In genomic region chr5:28465526-28465925, GRCm38 (mm10) we compare ENCODE assay signal across 11 mouse cellular contexts. TPM values are rescaled to one million over a fixed set of nuclear protein-coding genes. Genes with fewer than 3 reads are reported as not detected.
DNase-seq lines count a peak whose midpoint lies in the region; ATAC-seq lines count a peak whose summit lies in the region.
"Had no signal": no experiment of that assay in that cellular context is flagged by ENCODE, and none has a peak within 500 bp of the region (broad histone marks: within the 10 kb centered on the region; RNA-seq: fewer than 3 reads in every experiment).

No protein-coding gene starts in this region.

- H3K4me3 ChIP-seq in embryonic facial prominence, embryonic 10.5 days: peak overlapping the region; percentile 67
- peak overlapping the region; percentile 52 for H3K4me3 ChIP-seq in intestine, embryonic 15.5 days (replicated peaks)

- 0 out of 2 replicates have a peak overlapping the region, but pooled peaks have one; percentile 45 for H3K27ac ChIP-seq in embryonic facial prominence, embryonic 10.5 days (replicated peaks)
- peak overlapping the region; percentile 71; the same call in 1 of the 2 replicates for H3K27ac ChIP-seq in intestine, embryonic 15.5 days

- peak; percentile 47 for DNase-seq in kidney, adult 11 months
- DNase-seq in kidney, postnatal 10 days: no peak
- DNase-seq in embryonic facial prominence, embryonic 10.5 days (ENCODE audit: low spot score): peak; percentile 24
- peak; percentile 36 for DNase-seq in neural tube, embryonic 10.5 days (ENCODE audit: extremely low spot score, low spot score)
- no peak for DNase-seq in layer of hippocampus, postnatal 25 days (ENCODE audit: extremely low spot score in 1 of 2, low spot score in 1 of 2)
- DNase-seq: cerebellum, adult 9-10 months; thymus, adult 18-20 months had no signal

- ATAC-seq in intestine, embryonic 15.5 days: no peak
- no peak for ATAC-seq in inflammation-experienced regulatory T-cells, adult 6 months
- no peak for ATAC-seq in erythroblast, adult 5-6 weeks (replicated peaks; ENCODE audit: low FRiP score, poor library complexity, severe bottlenecking)

- no peaks in the 10 kb centered on the region for H3K36me3 ChIP-seq in embryonic facial prominence, embryonic 10.5 days (replicated peaks)
- no peaks in the 10 kb centered on the region for H3K36me3 ChIP-seq in intestine, embryonic 15.5 days
- H3K36me3 ChIP-seq: G1E had no signal

- peak overlapping the region; percentile 79 for H3K4me2 ChIP-seq in intestine, embryonic 15.5 days (replicated peaks)

- peaks cover 43% of the 10 kb centered on the region for H3K4me1 ChIP-seq in embryonic facial prominence, embryonic 10.5 days
- peaks cover 8% of the 10 kb centered on the region; the same call in 1 of the 2 replicates for H3K4me1 ChIP-seq in intestine, embryonic 15.5 days (replicated peaks)

- H3K9me3 ChIP-seq in embryonic facial prominence, embryonic 10.5 days: no peaks in the 10 kb centered on the region
- H3K9me3 ChIP-seq in intestine, embryonic 15.5 days: no peaks in the 10 kb centered on the region
- H3K9me3 ChIP-seq: G1E had no signal

- H3K9ac ChIP-seq in intestine, embryonic 15.5 days: peak overlapping the region; percentile 59

- under 1% methylated on average over 18 of the region's 18 CpGs for WGBS in embryonic facial prominence, embryonic 10.5 days
- WGBS in intestine, embryonic 15.5 days: under 1% methylated on average over 18 of the region's 18 CpGs

- H3K27me3 ChIP-seq in embryonic facial prominence, embryonic 10.5 days (replicated peaks; ENCODE audit: low read depth, poor library complexity, severe bottlenecking): peaks cover 100% of the 10 kb centered on the region
- peaks cover 84% of the 10 kb centered on the region for H3K27me3 ChIP-seq in intestine, embryonic 15.5 days (replicated peaks)

RNA-seq across cellular contexts. Expression of gene Shh, which starts 1.5 kb away (rescaled TPM):
- 2.1 and 3.0 TPM in 2 replicates for polyA plus RNA-seq in embryonic facial prominence, embryonic 10.5 days (2016; fragmentation: Nextera tagmentation; extraction: Ambion mirVana)
- 6.3 and 8.6 TPM in 2 replicates for polyA plus RNA-seq in intestine, embryonic 15.5 days (2015; fragmentation: Nextera tagmentation; extraction: Ambion mirVana)
- 1 to 10 TPM; 1.4 to 1.7 TPM for total RNA-seq in layer of hippocampus, postnatal 25 days (2021)
- not detected for polyA plus RNA-seq in inflammation-experienced regulatory T-cells, adult 6 months (2017; shearing (Covaris generic))
- total RNA-seq in erythroblast, adult 5-6 weeks (2015; ENCODE audit: low replicate concordance): not detected in 2 replicates
- total RNA-seq in erythroblast, adult 5-6 weeks (2017; ENCODE audit: low replicate concordance): not detected in 2 replicates
- total RNA-seq: G1E had no signal
- polyA plus RNA-seq: G1E had no signal

Comparison
In these comparisons a context has a peak if more than half of its experiments do, and no peak if none do; other contexts are left out.
1. DNase-seq: peak in kidney, adult 11 months (single experiment), embryonic facial prominence, embryonic 10.5 days (single experiment) and neural tube, embryonic 10.5 days (single experiment); none in kidney, postnatal 10 days (single experiment) and layer of hippocampus, postnatal 25 days (0 of 2).